Mouse (Mus musculus): Measurements from ENCODE around the gene Mmp9.
A peak's percentile ranks its signal among the peaks of the same experiment; 100 is the strongest.

Gene Mmp9

DNA sequence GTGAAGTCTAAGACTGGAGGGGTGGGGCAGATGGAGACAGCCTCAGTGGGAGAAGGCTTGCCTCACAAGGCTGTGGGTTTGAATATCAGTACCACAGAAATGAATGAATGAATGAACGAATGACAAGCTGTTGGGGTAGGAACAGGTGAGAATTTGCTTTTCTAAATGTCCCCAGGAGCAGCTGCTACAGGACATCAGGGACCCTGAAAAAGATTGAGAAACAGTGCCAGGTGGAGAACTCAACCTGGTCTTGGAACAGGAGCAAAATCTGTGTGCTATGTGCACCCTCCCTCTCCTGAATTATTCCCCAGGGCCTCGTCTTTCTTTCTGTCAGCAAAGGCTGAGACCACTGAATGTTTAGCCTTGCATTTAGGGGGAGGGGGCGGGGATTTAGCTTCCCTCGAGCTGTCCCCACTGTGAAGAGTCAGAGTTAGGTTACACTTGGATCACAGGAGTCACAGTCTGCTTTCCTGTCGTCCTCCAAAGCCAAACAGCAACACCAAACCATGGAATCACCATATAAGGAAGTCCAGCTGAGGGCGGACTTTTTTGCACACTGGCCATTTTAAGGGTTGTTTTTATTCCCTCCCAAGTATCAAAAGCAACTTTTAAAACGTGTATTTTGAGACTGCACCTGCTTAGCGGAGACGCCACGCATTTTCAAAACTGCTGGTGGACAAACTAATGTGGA lies at the start of gene Mmp9:
Mmp9 (plus strand) TSS at position 641 of the 691 bp plus-strand sequence.
- no peak for DNase-seq (ENCODE audit: low spot score in 2 of 2)

DNA sequence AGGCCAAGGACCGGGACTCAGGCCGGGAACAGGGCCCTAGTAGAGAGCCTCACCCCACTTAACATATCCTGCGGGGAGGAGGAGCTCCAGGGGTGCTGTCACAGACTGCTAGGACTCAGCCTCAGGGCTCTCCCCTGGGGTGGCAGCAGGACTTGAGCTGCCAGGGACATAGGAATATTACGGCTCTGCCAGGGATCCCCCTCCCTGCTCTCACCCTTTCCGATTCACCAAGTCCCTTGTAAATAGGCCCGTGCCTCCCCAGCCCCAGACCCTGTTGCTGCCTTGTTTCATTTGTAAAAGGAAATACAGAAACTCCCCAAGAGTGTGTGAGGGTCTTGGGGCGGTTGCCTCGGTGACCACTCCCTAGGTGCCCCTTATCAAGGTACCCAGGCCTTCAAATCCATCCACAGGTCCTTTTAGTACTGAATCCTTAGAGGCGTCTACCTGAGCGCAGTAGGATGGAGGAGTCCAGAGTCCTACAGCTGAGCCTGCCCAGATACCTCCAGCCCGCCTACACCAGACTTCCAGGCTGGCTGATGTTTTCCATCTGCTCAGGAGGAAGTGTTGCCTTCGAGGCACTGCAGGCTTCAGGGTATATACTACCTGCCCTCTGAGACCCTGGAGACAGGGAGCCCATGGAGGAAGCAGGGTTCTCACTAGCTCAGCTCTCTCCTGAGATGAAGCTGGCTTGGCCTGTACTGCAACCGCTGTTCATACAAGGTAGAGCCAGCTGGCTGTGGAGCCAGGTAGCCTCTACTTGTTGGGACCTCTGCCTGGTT lies 49.3 kb upstream of the Mmp9 start:
- DNase-seq (ENCODE audit: low spot score in 2 of 2): no peak

DNA sequence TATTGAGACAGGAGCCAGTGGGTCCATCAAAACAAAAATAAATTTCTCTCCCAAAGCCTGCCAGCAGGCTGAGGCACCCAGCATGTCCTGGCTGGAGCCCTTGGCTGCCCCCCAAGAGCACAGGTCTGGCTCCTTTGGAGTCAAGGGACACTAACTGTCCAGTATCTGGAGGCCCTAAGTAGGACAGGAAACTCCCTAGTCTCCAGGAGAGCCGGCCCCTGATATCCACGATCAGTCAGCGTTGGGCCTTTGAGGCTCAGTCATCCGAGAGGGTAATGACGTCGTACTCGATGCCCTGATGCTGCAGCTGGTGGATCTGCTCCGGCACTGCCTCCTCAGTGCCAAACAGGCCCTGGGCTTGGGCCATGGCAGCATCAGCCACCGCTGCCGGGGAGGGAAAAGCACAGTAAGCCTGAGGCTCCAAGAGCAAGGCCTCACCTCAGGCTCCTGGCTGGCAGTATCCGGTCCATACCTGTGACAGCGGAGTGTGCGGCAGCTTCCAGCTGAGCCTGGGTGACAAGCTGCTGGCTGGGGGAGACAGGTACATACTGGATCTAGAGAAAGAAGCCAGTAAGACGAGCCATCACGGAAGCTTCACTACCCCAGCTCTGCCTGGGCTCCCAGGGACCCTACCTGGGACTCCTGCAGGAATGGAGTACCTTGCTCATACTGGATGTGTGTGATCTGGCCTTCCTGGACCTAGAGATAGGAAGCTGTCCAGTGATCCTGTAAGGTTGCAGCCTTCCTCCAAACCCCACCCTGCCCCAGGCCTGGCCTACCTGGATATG lies 48.5 kb upstream of the Mmp9 start:
- DNase-seq (ENCODE audit: low spot score in 2 of 2): no peak

DNA sequence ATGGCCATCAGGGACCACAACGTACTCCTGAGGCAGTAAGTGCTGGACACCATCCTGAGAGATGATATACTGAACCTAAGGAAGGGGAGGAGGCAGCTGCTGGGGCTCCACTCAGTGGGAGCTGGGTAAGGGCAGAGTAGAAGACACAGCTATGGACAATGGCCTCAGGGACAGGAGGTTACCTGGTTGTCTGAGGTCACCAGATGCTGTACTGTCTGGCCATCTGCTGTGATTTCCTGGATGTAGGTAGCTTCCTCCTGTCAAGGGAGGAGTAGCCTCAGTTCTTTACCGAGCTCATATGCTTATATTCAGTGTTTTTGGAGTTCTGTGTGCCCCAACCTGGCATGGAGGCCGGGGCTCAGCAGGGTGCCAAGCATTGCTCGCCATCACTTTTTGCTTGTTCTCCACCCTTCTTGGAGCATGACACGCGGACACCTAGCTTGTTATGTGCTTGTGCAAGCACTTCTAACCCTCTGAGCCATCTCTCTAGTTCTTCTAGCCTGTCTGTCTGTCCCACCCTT lies 47.8 kb upstream of the Mmp9 start:
- DNase-seq (ENCODE audit: low spot score in 2 of 2): no peak

DNA sequence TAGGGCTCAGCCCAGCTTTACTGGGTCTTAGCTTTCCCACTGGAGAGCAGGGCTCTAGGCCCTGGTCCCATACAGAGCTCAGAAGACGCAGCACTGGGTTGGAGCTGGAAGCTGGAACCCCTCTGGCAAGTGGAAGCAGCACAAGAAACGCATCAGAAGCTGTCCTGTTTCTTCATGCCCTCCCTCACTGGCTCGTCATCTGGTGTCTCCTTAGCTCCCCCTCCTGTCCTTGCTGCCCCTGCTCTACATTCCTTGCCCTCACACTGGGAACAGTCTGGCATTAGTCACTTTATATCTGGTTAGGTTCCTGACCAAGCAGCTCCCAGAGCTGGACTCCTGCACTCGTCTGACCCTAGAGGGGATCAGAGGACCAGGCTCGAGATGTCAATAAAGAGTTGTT lies 46.5 kb upstream of the Mmp9 start:
- DNase-seq (ENCODE audit: low spot score in 2 of 2): no peak

DNA sequence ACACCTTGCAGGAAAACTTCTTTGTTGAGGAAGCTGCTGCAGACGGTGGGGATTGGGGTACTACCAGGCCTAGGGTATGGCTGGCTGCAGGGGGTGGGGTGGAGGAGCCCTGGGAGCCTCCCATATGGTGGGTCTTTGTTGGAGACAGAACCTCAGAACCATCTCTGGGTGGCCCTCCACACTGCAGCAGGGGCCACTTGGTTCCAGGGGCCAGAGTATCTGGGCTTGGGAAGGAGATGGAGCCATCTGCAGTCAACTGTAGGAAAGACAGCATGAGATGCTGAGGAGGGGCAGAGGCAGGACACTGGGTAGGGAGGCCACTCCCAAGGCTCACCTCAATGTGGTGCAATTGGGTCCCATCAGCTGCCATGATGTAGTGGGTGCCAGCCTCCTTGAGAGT lies 45.9 kb upstream of the Mmp9 start:
- no peak for DNase-seq (ENCODE audit: low spot score in 2 of 2)

DNA sequence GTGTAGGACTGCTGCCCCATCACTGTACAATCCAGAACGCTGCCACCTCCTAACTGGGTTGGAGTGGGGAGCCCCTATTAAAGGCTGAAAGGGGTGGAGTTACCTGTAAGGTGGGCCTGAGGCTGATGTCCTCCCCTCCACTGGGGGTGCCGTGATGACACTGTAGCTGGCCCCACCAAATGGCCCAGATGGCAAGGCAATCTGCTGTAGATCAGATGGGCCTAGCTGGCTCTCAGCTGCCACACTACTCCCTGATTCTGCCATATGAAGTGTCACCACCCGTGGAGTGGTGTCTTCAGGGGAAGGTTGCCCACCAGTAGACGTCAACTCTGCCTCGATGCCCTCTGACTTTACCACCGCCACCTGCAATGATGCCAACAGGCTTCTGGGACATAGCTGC lies 44.7 kb upstream of the Mmp9 start:
- no peak for DNase-seq (ENCODE audit: low spot score in 2 of 2)

DNA sequence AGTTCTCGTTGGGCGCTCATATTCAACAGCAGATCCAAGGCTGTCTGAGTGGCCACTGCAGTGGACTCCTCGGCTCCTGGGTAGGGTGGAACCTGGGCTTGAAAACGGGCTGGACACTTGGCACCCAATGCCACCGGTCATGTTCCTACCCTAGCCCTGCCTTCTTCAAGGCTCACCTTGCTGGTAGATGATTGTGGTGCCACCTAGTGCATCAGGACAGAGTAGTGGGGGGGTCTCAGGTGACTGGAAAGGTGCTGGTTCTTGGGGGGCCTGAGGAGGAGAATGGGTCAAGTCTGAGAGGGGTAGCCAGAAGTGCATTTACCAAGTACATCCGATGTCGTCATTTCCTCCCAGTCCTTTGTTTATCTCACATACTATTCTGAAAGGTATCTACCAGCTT lies 42.6 kb upstream of the Mmp9 start:
- peak in 1 of 2 experiments; percentile 32 for DNase-seq (ENCODE audit: low spot score in 2 of 2)

DNA sequence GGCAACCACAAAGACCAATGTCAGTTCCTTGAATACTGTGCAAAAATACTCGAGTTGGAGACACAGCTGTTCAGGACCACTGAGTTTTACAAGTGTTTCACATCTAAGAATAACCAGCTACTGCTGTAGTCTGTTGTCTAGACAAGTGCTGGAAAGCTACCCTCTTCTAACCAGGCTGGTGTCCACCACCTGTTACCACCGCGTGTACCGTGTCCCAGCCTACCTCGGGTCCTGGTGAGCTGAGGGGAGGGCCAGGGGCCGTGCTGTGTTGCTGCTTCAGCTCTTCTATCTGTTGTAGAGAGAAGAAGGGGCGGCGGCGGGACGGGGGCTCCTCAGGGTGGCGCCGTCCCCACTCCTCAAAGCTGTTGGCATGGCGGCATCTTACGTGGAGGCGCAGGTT lies 41.5 kb upstream of the Mmp9 start:
- no peak for DNase-seq (ENCODE audit: low spot score in 2 of 2)

DNA sequence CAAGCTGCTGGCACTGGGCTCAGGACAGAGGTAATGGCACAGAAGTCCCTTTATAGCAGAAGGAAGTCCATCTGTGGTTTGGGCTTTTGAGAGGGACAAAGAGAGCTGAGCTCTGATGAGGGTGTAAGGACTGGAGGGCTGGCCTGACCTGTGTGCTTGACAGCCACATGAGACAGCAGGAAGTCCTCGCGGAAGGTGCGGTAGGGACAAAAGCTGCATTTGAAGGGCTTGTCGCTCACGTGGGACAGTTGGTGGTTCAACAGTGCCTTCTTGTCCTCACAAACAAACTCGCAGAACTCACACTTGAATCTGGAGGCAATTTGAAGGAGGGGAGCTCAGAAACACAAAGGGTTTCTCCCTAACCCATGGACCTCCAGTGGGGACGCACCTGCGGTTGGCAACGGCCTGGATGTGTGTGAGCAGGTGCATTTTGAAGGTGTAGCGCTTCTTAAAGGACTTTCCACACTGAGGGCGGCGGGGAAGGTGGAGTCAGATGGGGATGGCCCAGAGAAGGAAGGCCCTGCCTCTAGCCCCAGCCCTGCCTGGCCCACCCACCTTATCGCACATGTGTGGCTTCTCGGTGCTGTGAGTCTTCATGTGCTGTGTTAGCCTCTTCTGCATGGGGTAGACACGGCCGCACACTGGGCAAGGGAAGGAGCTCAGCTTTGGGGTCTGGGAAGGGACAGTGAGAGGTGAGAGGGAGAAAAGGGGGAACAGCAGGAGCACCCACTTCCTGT lies 40.7 kb upstream of the Mmp9 start:
- peak; percentile 76 to 83 for DNase-seq (ENCODE audit: low spot score in 2 of 2)

DNA sequence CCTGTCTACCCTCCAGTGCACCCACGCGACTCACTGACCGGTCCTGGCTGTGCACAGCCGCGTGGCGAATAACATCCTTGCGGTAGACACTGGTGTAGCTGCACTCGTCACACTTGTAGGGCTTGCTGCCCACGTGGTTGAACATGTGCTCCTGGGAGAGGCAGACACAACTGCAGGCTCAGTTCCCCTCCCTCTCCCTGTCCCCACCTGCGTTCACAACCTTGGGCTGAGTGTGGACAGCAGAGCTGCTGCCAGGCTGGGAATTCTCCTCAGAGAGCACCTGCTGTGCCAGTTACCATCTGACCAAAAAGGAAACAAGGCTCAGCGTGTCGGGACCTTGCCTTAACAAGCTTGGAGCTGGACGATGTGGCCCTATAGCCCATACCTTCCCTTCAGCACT lies 39.2 kb upstream of the Mmp9 start:
- DNase-seq (ENCODE audit: low spot score in 2 of 2): no peak

DNA sequence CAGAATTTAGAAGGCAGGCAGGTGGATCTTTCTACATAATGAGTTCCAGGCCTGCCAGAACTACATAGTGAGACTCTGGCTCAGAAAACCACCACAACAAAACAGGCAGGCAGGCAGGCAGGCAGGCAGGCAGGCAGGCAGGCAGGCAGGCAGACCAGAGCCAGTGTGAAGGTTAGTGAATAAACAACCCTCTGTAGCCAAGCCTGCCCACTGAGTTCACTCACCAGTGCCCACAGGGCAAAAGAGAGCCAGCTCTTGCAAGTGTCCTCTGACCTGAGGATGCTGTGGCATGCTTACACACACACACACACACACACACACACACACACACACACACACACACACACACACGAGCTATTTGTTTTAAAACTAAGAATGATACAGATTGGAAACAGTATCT lies 37.1 kb upstream of the Mmp9 start:
- DNase-seq (ENCODE audit: low spot score in 2 of 2): no peak

DNA sequence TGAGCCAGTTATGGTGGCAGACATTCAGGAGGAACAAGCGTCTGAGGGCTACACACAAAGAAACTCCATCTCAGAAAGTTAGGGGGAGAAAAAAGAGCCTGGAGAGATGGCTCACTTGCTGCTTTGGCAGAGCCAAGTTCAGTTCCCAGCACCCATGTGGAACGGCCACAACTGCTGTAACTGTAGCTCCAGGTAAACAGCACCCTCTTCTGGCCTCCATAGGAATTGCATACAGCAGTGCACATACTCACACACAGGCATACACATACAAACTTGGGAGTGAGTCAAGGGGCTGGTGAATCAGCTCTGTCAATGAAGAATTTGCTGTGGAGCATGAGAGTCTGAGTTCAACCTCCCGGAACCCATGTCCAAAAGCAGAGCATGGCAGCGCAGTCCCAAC lies 34.5 kb upstream of the Mmp9 start:
- no peak for DNase-seq (ENCODE audit: low spot score in 2 of 2)

DNA sequence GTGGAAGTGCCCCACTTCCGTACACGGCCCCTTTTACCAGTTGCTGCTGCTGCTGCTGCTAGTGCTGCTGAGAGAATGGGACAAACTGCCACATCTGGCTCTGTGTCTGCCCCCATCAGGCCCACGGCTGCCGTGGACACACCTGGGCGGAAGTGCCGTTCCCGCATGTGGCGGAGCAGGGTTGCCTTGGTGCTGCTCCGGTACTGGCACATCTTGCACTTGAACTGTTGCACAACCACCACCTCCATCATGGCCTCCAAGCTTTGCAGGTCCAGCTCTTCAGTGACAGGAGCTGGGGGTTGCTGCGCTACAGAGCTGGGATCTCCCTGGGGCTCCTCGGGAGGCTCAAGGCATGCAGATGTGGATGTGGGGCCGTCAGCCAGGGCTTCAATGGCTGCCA lies 33.1 kb upstream of the Mmp9 start:
- no peak for DNase-seq (ENCODE audit: low spot score in 2 of 2)

DNA sequence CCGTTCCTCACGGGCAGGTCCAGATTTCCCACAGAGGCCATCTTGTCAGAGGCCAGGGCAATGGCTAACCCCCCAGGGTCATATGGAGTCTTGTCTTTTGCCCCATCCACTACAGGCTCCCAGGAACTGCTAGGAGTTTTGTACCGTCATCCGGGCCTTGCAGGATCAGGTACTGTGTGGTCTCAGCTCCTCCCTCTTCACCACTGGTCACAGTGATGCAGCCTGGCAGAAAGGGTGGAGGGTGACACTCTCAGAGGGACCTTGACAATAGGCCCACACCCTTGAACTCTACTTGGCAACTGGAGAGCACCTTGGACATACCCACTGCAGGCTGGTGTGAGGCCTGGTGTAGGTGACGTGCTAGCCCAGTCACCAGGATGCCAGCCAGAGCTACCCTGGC lies 32.6 kb upstream of the Mmp9 start:
- no peak for DNase-seq (ENCODE audit: low spot score in 2 of 2)

DNA sequence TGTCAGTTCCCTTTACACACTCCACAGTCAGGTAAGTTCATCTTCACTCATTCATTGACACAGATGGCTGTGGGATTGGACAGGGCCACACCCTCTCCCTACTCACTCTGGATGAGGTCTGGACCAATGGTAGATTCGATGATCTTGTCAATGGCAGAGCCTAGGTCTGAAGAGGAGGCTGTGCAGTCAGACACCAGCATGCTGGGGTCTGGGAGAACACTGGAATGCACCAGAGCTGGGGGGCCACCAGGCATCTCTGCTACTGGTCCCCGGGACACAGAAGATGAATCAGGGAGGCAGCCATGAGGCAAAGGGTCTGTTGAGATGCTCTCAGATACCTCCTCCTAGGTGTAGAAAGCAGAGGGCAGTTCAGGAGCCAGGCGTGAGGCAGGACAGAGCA lies 31.5 kb upstream of the Mmp9 start:
- DNase-seq (ENCODE audit: low spot score in 2 of 2): no peak

DNA sequence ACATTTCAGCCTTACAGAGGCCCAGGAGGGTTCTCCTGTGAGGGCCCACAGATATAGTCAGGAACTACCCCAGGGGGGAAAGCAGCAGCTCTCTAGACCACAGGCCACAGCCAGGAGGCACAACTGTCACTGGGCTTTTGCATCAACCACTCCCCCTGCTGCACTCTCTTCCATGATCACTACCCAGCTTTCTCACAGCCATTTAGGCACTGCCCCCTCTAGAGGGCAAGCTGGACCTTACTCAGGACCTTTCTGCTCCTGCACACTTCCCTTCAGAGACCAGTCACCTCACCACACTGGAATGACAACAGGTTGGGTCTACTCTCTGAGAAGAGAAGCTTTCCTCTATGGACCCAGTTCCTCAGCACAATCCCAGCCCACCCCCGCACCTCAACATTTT lies 31.0 kb upstream of the Mmp9 start:
- peak; percentile 58 to 60 for DNase-seq (ENCODE audit: low spot score in 2 of 2)

DNA sequence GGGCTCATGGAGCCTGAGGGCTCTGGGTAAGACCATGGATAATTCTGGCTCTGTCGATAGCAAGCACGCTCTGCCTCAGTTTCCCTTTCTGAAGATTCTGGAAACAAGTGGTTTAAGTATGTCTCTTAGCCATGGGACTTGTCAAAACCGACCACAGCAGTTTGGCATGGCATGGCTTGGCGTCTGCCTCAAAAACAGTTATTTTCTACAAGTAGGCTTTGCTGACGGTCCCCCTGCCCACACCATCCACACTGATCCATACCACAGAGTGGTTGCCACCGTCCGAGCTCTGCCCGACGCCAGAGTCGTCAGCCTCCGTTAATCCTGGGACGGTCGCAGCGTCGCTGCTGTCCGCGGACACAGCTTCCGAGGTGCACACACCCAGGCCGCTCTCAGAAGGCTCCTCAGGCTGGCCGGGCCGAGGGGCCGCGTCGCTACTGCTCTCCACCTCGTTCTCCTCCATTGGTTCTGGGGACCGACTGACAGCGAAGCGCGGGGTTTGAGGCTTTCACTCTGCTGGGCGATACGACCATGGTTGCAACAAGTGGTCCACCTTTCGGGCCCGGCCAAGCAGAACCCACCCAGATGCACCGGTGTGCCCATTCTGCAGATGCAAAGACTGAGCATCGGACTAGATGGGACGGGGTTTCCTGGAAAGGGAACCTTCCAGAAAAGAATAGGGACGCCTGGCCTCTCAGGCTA lies 30.1 kb upstream of the Mmp9 start:
- DNase-seq (ENCODE audit: low spot score in 2 of 2): no peak

DNA sequence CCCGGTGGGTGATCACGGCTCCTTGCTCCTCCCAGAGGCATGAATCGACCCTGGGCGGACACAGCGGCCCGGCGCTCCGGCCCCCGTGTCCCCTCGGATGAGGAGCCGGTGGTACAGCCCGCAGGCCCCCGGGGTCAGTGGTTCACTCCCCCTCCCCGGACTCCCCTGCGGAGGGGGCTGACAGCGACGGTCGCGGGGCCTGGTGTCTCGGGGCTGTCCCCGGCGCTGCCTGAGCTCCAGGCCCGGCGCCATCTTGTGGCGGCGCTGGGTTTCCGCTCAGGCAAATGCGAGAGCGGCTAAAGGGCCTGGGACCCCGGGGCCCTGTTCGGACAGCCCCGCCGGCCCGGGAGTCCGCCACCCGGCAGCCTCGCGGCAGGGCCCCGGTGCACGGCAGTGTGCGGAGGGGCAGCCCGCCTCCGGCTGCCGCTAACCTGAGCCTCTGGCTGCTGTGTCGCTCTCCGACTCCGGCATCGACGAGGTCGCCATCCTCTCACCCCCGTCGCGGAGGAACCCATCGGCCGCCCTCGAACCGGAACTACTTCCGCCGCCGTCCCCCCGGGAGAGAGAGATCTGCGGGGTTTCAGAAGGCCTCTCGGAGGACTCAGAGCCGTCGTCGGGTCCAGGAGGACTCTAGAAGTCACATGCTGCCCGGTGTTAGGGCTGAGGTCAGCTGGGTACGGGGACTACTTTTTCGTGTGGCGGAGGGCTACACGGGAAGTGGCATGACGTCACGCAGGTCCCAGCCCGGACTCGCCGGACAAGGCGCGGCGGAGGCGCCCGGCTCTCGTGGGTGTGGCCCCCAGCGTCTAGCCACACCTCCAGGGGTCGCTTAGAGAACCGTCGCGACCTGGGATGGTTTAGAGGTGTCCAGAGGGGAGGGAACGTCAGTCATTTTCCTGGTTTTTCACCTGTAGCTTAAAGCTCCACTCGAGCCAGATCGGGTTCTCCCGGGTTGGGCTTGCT lies 29.2 kb upstream of the Mmp9 start, which contains the start of gene Zfp335:
Zfp335 (minus strand) TSS at position 672 of the 963 bp plus-strand sequence.
- peak; percentile 94 to 95 for DNase-seq (ENCODE audit: low spot score in 2 of 2)

DNA sequence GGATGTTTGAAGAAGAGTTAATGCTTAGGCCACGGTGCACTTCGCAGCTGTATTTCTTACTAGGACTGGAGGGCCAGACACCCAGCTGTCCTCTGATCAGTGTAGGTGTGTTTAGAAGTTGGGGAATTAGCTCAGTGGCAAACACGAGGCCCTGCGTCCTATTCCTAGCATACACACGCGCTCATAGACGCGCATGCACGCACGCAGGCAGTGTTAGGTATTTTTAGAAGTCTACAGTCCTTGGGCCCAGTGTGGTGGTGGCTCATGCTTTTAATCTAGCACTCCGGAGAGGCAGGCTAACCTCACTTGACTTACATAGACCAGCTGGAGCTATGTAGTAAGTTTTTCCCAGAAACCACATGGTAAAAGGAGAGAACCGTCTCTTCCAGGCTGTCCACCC lies 28.4 kb upstream of the Mmp9 start:
- no peak for DNase-seq (ENCODE audit: low spot score in 2 of 2)
